Mouse (Mus musculus) lung, postnatal 4 days (tissue): ENCODE results near the gene Scn5a.

Source experiments
- DNase-seq, 2 experiments: peaks; one replicate each; pipeline ENCODE4 v3.0.0; 2021

Scn5a gene

DNA sequence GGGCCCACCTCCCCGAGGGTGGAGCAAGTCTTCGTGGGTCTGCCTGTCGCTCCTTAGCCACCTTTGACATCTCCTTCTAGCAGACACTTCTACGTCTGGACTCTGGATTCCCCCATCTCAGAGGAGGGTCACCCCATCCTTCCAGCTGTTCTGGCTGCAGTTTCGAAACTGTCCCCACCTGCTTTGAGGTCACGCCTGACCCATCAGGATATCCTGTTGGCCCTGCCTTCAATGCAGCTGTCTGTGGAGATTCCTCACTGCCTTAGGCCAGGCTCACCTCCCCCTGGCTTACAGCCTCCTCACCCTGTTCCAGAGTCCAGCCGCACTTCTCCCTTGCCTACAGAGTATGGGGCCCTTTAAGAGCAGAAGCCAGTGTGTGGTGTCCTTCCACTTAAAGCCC, 79.9 kb downstream of the Scn5a start:
- DNase-seq = no peak

DNA sequence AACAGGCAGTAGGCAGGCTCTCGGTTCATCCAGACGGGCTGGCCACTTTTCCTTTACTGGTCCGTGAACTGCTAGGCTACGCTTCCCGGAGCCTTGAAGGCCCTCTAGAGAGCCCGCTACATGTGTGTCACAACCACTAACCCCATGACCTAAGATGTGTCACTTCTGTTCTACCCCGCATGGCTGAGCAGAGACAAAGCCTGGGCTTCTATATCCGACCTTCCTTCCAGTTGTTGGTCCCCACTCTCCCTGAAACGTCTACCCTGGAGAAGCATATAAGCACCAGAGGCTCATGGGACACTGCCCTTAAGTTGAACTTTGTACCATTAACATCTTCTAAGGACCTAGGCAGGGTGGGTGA, 80.6 kb downstream of the Scn5a start:
- DNase-seq = no peak

DNA sequence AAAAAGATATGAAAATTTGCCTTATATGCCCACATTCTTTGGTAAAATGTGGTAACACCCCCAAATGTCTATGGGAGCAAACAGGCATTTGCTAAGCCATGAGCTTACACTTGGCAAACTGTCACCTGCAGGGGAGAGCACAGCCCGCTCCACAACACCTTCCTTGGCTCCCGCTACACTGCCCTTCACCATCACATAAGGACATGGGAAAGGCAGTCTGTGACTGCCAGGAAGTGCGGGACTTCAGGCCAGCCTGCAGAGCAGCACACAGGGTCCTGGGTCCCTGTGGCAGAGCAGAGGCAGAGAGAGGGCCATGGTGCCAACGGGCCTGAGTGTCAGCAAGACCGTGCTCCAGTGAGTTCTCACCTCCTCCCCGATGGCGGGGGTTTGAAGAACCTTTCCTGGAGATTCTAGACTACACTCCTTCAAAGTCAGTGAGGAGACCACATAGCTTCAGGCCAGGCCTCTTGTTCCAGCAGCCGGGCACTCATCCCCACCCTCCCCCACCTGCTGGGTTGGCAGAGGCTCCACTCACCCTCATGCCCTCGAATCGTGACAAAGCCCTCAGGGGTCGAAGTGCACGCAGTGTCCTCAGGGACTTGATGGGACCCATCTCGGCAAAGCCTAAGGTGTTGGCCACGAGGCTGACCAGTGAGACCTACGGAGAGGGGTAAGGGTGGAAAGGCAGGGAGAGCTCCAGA, 81.1 kb downstream of the Scn5a start:
- no peak for DNase-seq

DNA sequence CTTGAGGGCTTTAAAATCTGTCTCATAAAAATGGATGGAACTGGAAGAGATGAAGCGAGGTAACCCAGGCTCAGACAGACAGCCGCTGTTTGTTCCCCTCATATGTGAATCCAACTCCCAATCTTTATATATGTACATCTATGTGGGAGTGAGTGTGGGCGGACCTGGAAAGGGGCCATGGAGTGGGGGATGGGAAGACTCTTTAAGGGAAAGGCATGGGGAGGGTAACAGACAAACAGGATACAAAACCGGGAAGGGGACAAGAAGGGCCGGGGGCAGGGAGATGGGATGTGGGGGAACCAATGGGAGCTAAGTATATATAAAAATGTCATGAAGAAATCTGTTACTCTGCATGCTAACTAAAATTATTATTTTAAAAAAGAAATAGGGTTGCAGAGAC, 81.9 kb downstream of the Scn5a start:
- DNase-seq = no peak

DNA sequence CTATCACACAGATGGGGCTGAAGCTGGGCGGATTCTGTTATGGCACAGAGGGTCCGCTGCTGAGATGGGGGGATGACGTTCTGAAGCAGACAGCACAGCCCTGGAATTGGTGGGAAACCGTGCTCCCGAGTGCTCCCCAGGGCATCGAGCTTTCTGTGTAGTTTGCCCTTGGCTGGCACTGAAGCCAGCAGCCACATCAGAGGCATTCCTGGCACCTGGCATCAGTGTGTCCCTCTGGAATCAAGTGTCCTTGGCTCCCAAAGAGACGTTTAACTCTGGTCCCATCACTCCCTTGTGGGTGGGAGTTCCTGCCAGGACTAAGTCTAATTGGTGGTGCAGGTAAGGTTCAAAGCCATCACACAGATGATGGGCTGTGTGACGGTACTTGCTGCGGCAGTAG, 82.5 kb downstream of the Scn5a start:
- DNase-seq = no peak

DNA sequence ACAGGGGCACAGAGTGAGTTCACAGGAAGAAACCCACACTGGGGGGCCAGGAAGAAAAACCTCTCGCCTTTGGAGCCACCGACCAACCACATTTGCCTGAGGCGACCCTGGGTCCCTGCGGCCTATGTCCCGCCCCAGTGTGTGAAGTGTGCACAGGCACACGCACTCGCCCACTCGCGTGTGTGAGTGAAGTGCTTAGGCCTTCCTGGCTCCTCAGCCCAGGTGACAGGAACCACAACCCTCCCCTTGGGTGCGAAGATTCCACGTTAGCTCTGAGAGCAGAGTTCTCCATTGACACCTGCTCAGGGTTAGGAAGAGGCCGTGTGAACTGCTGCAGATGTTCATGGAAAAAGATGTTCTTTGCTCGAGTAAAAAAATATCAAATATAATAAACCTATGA, 93.9 kb downstream of the Scn5a start:
- no peak for DNase-seq

DNA sequence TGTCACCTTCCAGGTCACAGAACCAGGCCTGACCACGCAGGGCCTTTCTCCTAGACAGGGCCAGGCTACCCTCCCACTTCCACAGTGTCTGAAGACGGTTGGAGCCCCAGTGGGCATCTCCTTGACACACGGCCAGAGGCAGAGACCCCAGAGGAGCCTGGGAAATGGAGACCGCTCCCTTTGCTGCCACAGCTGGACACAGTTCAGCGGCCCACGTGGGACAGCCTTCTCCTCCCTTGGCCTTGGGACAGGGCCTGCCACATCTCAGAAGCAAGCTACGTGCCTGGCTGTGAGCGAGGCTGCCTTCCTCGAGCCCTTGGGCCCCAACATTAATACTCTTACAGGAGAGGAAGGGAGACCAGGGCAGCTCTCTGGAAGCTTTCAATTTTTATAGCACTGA, 94.4 kb downstream of the Scn5a start:
- DNase-seq = no peak

DNA sequence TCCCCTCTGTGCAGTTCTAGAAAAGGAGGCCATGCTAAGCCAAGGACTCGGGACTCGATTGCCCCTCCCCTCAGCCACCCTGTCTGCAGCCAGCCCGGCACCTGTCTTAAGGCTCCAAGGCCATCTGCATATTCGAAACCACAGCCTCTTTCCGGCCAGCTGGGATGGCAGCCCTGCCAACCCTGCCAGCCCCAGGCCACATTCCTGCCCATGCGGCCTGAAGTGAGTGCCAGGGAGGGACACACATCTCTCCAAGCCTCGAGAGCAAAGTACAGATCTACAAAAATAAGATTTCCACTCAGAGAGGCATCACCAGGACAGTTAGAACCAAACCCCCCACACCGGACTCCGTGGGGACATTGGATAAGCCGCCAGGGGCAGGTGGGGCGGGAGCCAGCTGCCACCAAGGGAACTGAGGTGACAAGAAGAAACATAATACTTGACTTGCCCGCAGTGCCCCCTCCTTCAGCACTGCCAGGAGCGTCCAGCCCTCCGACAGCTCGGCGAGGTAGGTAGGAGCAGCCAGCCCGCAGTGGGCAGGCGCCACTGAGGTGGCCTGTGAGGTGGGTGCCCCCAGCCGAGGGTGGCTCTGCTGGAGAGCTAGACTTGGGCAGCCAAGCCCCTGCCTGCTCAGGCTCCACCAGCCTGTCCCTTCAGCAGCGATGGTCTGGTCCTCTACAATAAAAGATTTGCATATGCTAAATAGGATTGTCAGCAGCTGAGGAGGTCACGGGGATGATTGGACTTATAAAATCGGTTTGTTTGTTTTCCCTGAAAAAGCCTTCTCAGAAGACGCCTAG, 95.1 kb downstream of the Scn5a start:
- no peak for DNase-seq

DNA sequence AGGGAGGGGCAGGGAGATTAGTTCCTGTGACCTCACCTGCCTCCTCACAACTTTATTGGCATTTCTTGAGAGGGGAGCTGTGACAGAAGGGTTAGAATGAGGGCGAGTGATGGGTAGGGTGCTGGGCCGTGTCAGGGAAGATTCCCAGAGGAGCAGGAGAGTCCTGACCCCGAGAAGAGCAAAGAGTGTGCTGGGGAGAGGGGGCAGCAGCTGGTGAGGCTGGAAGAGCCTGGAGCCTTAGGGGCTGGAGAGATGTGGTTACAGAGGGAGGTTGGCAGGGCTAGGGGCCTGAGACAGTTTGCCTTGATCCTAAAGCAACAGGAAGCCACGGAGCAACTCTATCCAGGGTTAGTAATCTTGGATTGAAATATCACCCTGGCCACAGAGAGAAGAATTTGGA, 97.2 kb downstream of the Scn5a start:
- no peak for DNase-seq

DNA sequence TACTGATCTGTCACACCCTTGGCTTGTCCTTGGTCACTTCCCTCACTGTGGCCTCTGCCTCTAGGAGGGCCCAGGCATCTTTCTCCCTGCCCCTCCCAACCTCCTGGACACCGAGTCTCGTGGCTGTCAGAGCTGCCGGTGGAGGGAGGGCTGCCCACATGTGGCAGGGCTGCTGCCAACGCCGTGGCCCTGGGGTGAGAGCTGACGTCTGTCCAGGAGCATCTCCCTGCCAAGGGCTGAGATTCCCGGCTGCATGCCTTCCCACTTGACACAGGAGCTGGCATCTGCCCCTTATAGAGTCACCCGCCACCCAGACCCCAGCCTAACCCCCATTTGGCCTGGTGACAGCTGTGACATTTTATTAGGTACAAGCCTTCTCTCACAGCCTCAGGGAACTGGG, 99.5 kb downstream of the Scn5a start:
- DNase-seq = peak in 1 of 2 experiments; percentile 43

DNA sequence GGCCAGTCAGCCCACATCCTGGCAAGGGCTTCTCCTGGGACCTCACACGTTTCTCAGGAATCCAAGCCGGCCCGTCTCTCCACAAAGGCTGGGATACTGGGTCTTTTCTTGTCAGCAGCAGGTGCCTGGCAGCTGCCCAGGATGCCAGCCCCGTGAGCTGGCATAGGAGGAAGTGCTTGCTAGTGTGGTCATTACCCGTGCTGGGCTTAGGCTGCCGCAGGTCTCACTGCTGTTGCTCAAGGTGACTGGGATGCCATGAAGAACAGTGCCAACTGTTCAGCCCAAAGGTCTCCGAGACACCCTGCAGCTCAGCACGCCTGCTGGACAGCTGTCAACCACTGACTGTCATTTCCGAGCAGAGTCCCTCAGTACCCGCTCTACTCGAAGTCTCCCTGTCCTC, 100.5 kb downstream of the Scn5a start:
- no peak for DNase-seq

DNA sequence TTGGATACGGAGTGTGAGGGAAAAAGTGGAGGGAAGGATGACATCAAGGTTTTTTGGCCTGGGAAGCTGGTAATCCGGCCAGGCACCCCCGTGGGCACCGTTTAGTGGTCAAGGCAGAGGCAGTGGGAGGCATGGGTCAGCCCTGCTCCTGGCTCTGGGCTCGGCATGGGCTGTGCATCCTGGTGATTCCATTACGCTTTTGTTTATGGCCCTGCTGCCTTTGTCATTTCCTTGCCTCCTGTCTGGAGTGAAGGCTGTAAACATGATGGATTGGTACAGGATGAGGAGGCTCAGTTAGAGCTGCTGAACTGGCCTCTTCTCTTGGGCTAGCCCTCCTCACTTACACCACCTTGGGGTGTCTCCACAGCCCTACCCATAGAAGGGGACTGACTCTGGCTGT, 101.1 kb downstream of the Scn5a start:
- peak; percentile 25 to 50 for DNase-seq

DNA sequence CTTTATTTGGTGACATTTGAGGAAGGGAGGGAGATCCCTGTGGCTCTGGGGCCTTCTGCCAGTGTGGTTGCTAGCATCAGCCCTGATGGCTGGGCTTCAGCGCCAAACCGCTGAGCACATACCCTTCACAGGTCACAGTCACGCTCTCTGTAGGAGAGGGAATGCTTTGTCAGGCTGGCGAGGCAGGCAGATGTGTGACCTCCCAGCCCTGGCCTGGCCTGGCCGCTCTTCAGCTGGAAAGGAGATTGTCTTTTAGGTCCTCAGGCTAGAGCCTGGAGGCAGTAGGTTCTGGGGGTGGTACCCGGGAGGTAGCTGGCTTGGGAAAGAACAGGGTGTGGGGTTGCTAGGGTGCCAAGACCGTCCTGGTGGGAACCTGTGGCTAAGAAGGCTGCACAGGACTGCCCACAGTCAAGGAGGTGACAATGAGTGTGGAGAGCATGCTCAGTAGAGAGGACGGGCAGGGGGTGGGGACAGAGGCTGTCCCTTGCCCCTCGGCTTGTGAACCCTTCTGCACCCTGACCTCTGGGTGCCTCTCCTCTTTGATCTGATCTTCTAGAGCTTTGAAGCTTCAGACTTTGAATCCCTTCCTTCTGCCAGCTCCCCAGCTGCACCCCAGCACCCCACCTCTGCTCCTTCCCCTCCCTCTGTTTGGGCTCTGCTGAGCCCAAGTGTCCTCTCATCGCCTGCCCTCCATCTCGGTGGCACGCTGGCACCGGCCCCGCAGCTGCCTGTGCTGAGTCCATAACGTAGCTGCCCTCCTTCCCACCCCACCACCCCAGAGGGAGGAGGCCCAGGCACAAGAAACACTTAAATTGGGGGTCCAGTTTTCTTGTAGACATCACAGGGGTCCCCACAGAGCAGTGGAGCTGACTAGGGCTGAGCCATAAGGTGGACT, 103.9 kb downstream of the Scn5a start:
- DNase-seq = peak in 1 of 2 experiments; percentile 44

DNA sequence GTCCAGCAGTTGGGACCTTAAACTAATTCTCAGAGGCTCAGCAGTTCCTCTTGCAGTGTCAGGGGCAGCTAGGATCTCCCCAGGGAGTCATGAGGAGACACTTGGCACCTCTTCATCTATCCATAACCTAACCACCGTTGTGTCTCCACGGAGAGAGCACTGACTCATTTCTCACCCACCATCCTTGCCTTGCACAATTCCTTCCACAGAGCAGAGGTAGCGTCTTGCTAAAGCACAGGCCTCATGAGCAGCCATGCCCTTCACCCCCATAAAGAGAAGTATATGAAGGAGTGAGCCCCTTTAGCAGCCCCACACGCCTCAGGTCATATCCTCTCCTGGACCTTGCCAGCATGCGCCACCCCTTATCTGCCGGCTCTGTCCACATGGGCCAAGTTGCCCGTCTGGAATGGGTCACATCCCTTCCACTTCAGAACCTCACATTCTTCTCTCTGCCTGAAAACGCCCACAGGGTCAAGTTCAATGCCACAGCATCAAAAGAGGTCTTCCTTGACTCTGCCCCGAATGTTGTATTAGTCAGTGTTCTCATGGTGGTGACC, 105.1 kb downstream of the Scn5a start:
- DNase-seq = no peak

DNA sequence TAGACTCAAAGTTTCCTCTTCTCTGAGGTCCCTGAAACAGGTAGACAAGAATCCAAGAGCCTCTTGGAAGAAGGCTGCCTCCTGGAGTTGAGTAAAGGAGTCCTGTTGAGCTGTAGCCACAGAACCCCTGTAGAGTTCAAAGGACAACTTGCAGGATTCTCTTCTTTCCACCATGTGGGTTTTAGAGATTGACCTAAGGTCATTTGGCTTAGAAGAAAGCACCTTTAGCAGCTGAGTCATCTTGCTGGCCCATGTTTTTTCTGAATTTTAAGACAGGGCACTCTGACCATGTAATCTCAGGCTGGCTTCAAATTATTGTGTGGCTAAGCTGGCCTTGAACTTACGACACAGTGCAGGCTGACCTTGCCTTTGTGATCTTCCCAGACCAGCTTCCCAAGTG, 105.8 kb downstream of the Scn5a start:
- DNase-seq = no peak

DNA sequence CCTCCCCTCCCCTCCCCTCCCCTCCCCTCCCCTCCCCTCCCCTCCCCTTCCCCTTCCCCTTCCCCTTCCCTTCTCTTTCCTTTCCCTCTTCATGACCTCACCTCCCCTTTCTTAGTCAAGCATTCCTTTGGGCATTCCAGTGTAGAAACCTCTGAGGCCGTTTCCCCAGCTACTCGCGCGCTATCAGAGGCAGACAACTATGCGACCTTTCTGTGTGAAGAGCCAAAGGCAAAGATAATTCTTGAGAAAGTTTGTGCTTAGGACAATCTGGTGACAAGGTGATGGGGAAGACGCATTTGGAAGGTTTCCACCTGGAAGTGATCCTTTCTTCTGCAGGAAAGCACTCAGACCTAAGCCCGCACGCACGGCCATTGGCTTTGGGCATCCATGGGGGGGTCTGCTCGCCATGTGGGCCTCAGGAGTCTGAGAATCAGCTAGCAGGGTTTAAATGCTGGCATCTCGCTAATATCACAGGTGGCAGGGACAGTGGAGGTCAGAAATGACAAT, 106.4 kb downstream of the Scn5a start:
- DNase-seq = no peak

DNA sequence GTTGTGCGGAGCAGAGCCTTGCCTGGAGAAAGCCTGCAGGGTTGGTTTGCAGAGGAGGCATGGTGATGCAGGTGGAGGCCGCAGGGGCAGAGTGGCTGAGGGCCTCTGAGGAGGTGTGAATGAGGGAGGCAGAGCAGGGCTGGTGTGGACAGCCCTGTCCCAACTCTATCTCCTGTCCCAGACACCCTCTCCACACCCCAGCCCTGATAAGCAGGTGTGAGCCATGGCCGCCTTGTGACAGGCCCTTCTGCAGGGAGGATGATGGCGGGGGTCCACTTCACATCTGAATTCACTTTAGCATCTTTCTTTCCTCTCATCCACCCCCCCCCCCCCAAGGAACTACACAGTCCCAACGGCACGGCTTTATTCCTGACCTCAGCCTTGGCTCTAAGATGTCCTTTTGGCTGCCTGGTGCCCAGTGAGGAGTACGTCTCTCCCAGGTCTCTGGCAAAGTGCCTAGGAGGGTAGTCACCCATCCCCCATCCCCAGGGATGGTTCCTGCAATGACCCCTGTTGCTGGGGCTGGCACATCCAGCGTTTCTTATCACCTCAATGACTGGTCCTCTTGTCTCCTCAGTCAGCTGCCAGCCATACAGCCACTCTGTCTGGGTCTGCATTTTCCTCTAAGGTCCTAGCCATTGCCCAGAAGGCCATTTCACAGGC, 109.0 kb downstream of the Scn5a start:
- DNase-seq = no peak

DNA sequence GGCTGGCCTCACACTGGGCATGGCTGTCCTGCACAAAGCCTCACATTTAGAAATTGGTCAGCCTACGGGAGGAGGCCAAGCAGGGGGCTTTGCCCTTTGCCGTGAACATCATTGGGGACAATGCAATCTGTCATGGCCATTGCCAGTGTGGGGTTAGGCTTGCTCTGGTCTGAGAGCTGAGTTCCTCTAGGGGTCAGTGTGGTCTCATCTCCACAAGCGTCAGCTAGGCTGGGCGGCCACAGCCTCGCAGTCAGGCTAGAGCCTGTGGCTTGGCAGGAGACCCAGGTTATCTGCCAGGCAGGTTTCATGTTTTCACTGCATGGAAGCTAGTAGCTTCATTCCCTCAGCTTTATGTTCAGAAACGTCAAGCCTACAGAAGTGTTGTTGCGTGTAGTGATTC, 113.2 kb downstream of the Scn5a start:
- DNase-seq = peak; percentile 28 to 38

DNA sequence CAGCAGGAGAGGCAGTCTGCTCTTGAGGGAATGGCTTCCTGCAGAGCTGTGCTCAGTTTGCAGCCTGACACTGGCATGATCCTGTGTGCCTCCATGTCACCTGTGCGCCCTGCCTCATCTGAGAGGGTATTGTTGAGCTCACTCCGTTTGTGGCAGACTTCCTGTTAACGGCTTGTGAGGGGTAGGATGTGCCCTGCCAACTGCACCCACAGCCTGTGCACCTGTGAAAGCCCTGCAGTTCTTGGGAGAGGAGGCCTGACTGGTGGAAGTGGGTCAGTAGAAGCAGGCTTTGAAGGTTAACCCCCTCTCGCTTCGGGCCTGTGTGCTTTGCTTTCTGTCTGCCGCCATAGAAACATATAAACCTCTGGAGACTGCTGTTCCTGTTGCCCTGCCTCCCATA, 113.8 kb downstream of the Scn5a start:
- DNase-seq = no peak

DNA sequence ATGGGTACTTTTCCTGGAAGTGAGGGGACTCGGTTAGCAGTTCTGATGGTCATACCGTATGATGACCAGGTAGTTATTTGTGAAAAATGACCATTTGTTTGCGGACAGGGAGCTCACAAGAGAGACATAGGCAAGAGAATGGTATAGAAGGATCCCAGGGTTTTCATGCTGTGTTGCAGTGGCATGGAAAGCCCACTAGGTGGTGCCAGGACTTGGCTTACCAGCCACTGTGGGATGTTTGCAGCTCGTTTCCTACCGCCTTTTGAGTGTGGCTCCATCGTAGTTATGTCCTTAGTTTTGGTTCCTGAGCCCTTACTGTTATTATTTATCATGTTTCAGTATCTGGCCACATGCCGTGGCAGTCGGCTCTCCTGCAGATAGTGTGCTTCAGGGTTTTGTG, 118.4 kb downstream of the Scn5a start:
- peak; percentile 45 to 68 for DNase-seq

DNA sequence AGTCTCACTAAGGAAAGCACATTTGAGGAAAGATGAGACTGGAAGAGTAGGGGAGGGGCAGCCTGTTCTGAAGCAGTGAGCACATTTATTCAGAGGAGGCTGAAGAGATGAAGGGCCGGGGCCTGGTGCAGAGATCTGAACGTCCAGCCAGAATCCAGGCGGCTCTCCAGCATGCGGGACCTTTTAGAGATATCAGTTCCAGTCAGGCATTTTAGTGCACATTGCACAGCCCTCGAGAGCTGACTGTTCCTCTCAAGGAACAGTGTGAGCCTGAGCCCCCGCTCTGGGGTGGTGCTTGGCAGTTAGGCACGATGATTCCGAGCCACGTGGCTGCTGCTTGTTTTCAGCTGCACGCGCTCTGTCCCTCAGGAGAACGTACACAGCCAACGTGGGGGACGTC, 121.7 kb downstream of the Scn5a start:
- DNase-seq = no peak

DNA sequence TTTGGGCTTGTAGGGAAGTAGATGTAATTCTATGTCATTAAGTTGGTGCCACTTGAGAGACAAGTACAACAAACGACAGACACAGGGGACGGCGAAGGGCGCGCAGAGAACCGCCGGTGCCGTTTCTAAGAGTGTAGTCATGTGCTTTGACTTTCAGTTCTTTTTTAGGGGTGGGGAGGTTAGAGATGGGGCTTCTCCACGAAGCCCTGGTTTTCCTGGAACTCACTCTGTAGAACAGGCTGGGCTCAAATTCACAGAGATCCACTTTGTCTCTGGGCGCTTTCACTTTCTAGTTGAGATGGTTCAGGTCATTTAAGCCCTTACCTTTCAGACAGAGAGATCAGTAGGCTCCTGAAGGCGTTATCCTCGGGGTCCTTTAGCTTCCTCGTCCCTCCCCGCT, 122.8 kb downstream of the Scn5a start:
- DNase-seq = peak in 1 of 2 experiments; percentile 11

DNA sequence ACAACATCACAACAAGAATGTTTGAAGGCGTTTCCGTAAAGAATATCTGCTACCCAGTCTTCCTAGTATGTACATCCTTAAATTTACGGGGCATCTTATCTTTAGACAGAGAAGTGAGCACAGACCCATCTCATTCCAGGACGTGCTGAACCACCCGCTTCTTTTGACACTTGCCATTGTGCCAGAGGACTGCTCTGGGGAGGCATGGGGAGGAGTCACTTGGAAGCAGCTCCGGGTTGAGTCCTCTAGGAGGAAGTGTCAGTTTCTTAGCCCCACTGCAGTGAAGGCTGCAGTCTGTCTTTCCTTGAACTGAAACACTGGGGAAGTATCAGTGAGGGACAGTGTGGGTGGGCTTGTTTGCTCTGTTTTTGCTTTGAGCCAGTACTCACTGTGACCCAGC, 133.1 kb downstream of the Scn5a start:
- peak; percentile 22 to 25 for DNase-seq
